Mouse (Mus musculus) C2C12 (cell line): ENCODE data around the gene Tmem119.

Experiments used
- CEBPB ChIP-seq: IDR thresholded peaks from one replicate; pipeline ENCODE4 v1.6.1; 2011; ENCODE audit warnings: low read depth, mild to moderate bottlenecking, control low read depth, moderate library complexity
- CTCF ChIP-seq: IDR thresholded peaks from one replicate; pipeline ENCODE4 v1.5.1; 2011; ENCODE audit not compliant: control insufficient read depth, insufficient read depth, insufficient read length
- USF1 ChIP-seq: IDR thresholded peaks from one replicate; pipeline ENCODE4 v1.6.1; 2011; ENCODE audit warnings: low read depth, mild to moderate bottlenecking, control low read depth, moderate library complexity

DNA sequence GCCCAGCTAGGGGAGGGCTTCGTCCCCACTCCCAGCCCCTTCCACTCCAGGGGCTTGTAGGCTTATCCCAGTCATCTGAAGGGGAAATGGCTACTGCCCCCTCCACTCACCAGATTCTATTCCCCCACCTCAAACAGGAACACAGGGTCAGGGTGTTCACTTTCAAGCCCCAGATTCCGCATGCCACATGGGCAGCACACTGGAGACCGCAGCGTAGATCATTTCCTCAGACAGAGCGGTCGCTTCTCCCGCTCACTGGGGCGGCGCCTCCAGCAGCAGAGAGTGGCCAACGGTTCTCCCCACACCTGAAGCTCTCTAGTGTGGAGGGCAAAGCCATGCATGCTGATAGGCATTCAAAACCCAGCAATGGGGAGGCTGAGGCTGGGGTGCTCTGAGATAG is 36.6 kb upstream of the Tmem119 start:
- TF ChIP-seq CEBPB (no peak), USF1 (no peak), CTCF (no peak)
